Mouse (Mus musculus): ENCODE data around the gene Mustn1. TPM values are rescaled to one million over a fixed set of nuclear protein-coding genes. Genes with fewer than 3 reads are reported as not detected.

The Mustn1 gene
- 1 to 10 TPM in 1 of 2 experiments, under 1 TPM in 1; 0.13 to 1.5 TPM for polyA plus RNA-seq (2017; shearing (Covaris generic))

DNA sequence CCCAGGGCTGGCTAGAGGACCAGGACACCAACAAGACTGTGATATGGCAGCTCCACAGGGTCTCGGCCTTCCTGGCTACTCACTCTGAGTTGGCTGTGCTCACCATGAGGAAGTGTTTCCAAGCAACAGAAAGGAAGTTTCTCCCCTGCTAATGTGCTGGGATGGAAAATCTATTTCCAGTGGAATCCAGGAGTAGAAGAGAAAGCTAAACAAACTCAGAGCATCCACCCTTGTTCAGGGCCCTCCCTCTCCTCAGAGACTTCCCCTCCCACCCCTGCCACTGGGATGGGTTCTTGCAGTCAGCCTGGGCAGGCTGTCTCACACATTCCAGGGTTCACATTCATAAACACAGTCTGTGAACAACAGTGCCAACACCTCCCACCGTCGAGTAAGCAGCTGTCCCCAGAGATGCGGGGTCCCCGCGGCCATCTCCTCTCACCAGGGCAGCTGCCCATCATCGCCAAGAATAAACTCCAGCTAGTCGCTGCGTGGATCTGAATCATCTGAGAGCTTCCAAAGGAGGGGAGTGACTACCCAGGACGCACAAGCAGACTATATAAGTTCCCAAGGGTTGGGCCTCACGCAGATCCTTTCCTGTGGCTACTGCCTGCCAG is at the start of gene Mustn1:
TSS of gene Mustn1 (plus strand) at position 243 of the 614 bp plus-strand sequence.

DNA sequence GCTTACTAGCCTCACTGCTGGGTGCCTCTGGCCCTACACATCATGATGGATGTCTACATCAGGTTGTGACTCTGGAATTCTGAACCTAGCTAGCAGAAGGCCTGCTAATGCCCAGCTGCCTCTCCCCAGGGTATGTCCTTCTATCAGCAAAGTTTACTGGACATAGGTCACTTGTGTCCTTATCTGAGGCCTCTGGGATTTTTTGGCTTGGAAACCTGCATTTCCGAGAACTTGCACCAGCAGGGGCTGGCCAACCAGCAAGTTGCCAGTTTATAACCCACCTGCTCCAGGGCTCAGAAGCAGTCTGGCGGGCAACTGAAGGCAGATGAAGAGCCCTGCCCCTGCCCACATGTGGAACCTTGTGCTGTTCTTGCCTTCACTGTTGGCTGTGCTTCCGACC is 7.2 kb downstream of the Mustn1 start, which contains the start of gene Itih4:
TSS of gene Itih4 (plus strand) at position 273 of the 400 bp plus-strand sequence.

DNA sequence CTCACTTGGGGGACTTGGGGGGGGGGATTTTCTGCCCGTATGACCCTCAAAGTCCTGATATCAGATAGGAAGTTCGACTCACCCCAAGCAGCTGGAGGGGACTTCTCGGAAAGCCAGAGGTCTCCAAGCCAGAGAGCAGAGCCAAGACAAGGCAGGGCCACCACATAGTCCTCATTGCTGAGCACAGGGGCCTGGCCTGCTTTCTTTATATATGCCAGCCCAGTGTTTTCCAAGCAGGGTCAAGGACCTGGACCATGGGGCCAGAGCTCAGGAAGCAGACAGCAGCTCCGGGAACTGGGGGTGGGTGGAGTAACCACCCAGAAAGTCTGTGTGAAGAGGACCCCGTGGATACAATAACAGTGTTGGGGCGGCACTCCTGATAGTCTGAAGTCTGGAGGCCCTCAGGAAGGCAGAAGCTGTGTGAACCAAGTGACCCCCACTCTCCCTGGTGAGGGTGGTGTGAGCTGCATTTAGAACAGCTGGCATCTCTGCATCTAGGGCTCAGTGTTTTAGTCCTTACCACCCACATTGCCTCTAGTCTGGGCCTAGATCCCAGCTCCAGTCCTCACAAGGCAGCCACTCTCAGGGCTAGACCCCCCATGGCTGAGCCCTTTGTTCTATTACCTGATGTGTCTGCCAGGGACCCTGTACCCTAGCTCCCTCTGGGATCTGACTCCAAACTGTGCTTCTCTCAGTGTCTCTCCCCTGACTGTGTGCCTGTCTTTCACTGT is 44.5 kb downstream of the Mustn1 start, which contains the start of gene Itih3:
TSS of gene Itih3 (minus strand) at position 386 of the 731 bp plus-strand sequence.

Other genes with a start within 250 kb of the Mustn1 start
- gene Rft1, start 224.8 kb upstream of the Mustn1 start, polyA plus RNA-seq (2017; shearing (Covaris generic)) = 10 to 100 TPM; 13.1 to 14.3 TPM
- 10 to 100 TPM in 1 of 2 experiments, 1 to 10 TPM in 1; 7.1 to 13.0 TPM for gene Sfmbt1, start 164.4 kb upstream of the Mustn1 start, polyA plus RNA-seq (2017; shearing (Covaris generic))
- gene Tmem110, start 53.6 kb upstream of the Mustn1 start, polyA plus RNA-seq (2017; shearing (Covaris generic)) = 10 to 100 TPM; 23.8 to 27.3 TPM
- gene Itih4, start 7.3 kb downstream of the Mustn1 start, polyA plus RNA-seq (2017; shearing (Covaris generic)) = not detected
- not detected for gene Itih3, start 44.6 kb downstream of the Mustn1 start, polyA plus RNA-seq (2017; shearing (Covaris generic))
- gene Itih1, start 64.1 kb downstream of the Mustn1 start, polyA plus RNA-seq (2017; shearing (Covaris generic)) = under 1 TPM in 1 of 2 experiments, not detected in 1; 0.11 TPM
- gene Nek4, start 72.2 kb downstream of the Mustn1 start, polyA plus RNA-seq (2017; shearing (Covaris generic)) = 1 to 10 TPM; 3.9 to 5.2 TPM
- 1 to 10 TPM; 7.3 to 9.7 TPM for gene Glt8d1, start 122.2 kb downstream of the Mustn1 start, polyA plus RNA-seq (2017; shearing (Covaris generic))
- 100 to 1,000 TPM; 363 to 372 TPM for gene Spcs1, start 122.5 kb downstream of the Mustn1 start, polyA plus RNA-seq (2017; shearing (Covaris generic))
- 100 to 1,000 TPM; 134 to 149 TPM for gene Pbrm1, start 139.9 kb downstream of the Mustn1 start, polyA plus RNA-seq (2017; shearing (Covaris generic))
- 100 to 1,000 TPM in 1 of 2 experiments, 10 to 100 TPM in 1; 61.4 to 126 TPM for gene Gnl3, start 140.0 kb downstream of the Mustn1 start, polyA plus RNA-seq (2017; shearing (Covaris generic))
- gene Smim4, start 249.8 kb downstream of the Mustn1 start, polyA plus RNA-seq (2017; shearing (Covaris generic)) = 100 to 1,000 TPM in 1 of 2 experiments, 10 to 100 TPM in 1; 61.0 to 141 TPM